Mouse (Mus musculus): ENCODE results near the gene Slc13a2. TPM values are rescaled to one million over a fixed set of nuclear protein-coding genes. Genes with fewer than 3 reads are reported as not detected.
A peak's percentile ranks its signal among the peaks of the same experiment; 100 is the strongest.

Gene Slc13a2
- polyA plus RNA-seq, 1 experiment from 2014 or later = not detected

DNA sequence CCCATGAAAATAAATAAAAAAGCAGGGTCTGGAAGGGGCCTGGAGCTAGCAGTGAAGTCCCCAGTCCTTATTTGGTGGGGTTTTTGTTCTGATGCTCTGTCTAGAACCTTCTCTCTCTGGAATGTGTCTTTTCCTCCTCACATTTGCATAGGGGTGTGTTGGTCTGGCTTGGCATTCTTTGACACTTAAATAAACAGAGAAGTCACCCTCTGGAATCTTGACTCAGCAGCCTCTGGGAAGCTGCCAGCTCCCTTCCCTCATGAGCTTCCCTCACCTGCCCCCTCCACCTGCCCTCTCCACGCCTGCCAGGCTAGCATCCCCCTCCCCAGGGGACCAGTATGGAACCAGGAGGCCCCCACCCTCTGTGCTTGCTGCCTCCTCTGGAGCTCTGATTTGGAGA, 51.6 kb downstream of the Slc13a2 start:
- H3K4me2 ChIP-seq (ENCODE audit: low read depth, low read length) = no peak overlapping the region
- no peak overlapping the region for H3K9ac ChIP-seq (replicated peaks; ENCODE audit: low read length)
- no peaks in the 10 kb centered on the region for H3K36me3 ChIP-seq (replicated peaks; ENCODE audit: control insufficient read depth, insufficient read depth, low read depth, low read length)
- no peaks in the 10 kb centered on the region for H3K27me3 ChIP-seq (ENCODE audit: control insufficient read depth, insufficient read depth, low read length)
- DNase-seq (ENCODE audit: low spot score) (no peak), ATAC-seq (replicated peaks; ENCODE audit: insufficient number of reproducible peaks, low FRiP score, low TSS enrichment, low read depth) (no peak)
- WGBS = 42% methylated on average over 1 of the region's 1 CpGs
- H3K4me1 ChIP-seq (ENCODE audit: control insufficient read depth, insufficient read depth, low read length) = 0 out of 2 replicates have a peak, but pooled peaks cover 3% of the 10 kb centered on the region
- H3K4me3 ChIP-seq (ENCODE audit: low read depth, low read length) = no peak overlapping the region
- no peak overlapping the region for H3K27ac ChIP-seq (replicated peaks; ENCODE audit: low read depth, low read length)
- H3K9me3 ChIP-seq (replicated peaks; ENCODE audit: control insufficient read depth, low read length) = no peaks in the 10 kb centered on the region

DNA sequence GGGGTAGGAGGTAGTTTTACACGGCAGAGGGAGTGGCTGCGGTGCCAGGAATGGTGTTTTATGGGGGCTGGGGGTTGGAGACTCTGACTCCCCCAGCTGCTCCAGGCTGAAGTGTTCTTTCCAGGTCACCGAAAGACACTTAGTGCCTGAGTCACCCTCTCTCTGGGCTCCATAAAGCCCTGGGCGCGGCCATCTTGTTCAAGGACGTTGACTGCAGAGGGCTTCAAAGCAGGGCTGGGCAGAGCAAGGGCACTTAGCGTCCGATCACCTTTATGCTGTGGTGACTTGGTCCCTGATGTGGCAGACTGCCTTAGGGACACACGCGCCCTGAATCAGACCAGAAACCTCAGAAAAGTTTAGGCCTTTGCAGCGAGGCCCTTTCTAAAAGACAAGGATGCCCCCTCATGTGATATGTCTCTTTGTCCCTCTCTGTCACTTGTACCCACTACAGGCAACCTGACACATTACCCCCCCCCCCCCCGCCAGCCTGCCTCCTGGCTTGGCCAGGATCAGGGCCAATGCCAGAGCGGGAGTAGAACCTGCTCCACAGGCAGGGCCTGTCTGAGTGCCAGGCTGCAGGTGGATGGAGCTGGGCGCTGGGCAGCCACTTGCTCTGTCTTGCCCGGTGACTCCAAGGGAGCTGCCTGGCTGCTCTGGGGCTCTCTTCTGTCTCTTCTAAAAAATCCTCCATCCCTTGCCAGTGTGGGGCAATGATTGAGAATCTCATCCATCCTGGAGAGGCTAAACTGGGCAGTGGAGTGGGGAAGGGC, 54.4 kb downstream of the Slc13a2 start:
- WGBS = 91% methylated on average over 14 of the region's 15 CpGs
- ATAC-seq (replicated peaks; ENCODE audit: insufficient number of reproducible peaks, low FRiP score, low TSS enrichment, low read depth) (no peak), DNase-seq (ENCODE audit: low spot score) (no peak)
- Histone ChIP-seq H3K4me2 (ENCODE audit: low read depth, low read length) (no peak overlapping the region), H3K27me3 (ENCODE audit: control insufficient read depth, insufficient read depth, low read length) (no peaks in the 10 kb centered on the region), H3K9ac (replicated peaks; ENCODE audit: low read length) (no peak overlapping the region), H3K4me1 (ENCODE audit: control insufficient read depth, insufficient read depth, low read length) (no peaks in the 10 kb centered on the region), H3K4me3 (ENCODE audit: low read depth, low read length) (no peak overlapping the region), H3K27ac (replicated peaks; ENCODE audit: low read depth, low read length) (no peak overlapping the region), H3K9me3 (replicated peaks; ENCODE audit: control insufficient read depth, low read length) (no peaks in the 10 kb centered on the region), H3K36me3 (replicated peaks; ENCODE audit: control insufficient read depth, insufficient read depth, low read depth, low read length) (no peaks in the 10 kb centered on the region)

DNA sequence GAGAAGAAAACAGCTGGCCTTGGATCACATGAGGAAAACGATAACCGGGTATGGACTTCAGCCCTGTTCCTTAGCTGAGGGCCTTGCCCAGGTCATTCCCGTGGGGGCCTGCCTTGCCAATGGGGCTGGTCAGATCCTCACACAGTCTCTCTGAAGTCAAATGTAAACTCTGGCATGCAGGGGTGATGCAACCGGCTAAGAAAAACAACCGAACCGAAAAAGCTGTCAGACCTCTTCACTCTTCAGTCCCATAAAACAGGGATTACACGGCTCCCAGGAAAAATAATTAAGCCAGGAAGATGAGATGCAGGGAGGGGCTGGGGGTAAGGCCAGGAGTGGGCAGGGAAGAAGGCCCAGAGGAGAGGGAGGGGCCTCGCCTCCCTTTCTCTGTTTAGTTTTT, 57.9 kb downstream of the Slc13a2 start:
- Histone ChIP-seq H3K9me3 (replicated peaks; ENCODE audit: control insufficient read depth, low read length) (no peaks in the 10 kb centered on the region), H3K4me3 (ENCODE audit: low read depth, low read length) (no peak overlapping the region), H3K27ac (replicated peaks; ENCODE audit: low read depth, low read length) (no peak overlapping the region), H3K9ac (replicated peaks; ENCODE audit: low read length) (no peak overlapping the region), H3K4me1 (ENCODE audit: control insufficient read depth, insufficient read depth, low read length) (no peaks in the 10 kb centered on the region), H3K36me3 (replicated peaks; ENCODE audit: control insufficient read depth, insufficient read depth, low read depth, low read length) (no peaks in the 10 kb centered on the region), H3K27me3 (ENCODE audit: control insufficient read depth, insufficient read depth, low read length) (no peaks in the 10 kb centered on the region), H3K4me2 (ENCODE audit: low read depth, low read length) (no peak overlapping the region)
- no peak for ATAC-seq (replicated peaks; ENCODE audit: insufficient number of reproducible peaks, low FRiP score, low TSS enrichment, low read depth)
- no peak for DNase-seq (ENCODE audit: low spot score)
- WGBS = 46% methylated on average over 8 of the region's 8 CpGs

DNA sequence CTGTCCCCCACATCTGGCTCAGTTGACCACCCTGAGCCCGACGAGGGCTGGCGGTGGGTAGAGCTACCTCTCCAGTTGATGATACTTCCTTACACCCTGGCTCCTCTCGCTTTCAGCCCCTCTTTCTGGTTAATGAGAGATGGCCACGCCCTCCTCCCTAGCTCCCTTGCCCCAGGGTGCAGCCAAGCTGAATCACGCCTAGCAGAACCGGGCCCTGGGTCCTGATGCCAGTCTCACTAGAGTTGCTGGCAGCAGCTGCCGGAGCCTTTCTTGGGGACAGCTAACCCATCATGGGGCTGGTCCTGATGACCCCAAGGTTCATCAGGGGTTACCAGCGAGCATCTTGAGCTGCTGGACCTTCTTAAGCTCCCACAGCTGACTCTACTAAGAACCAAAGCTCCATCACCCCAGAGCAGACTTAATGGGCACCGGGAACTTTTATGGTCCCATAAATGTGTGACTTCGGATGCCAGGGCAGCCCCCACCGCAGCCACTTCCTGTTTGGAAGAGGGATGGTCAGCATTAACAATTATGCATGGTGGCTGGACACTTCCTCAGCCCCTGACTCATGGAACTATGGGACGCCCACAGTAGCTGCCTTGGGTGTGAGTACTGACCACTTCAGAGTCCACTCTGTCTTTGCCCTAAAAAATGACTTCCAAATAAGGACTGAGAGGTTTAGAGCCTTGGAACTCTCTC, 58.6 kb downstream of the Slc13a2 start:
- Histone ChIP-seq H3K27me3 (ENCODE audit: control insufficient read depth, insufficient read depth, low read length) (no peaks in the 10 kb centered on the region), H3K9me3 (replicated peaks; ENCODE audit: control insufficient read depth, low read length) (no peaks in the 10 kb centered on the region), H3K9ac (replicated peaks; ENCODE audit: low read length) (no peak overlapping the region), H3K4me3 (ENCODE audit: low read depth, low read length) (no peak overlapping the region), H3K4me1 (ENCODE audit: control insufficient read depth, insufficient read depth, low read length) (no peaks in the 10 kb centered on the region), H3K4me2 (ENCODE audit: low read depth, low read length) (no peak overlapping the region), H3K27ac (replicated peaks; ENCODE audit: low read depth, low read length) (no peak overlapping the region), H3K36me3 (replicated peaks; ENCODE audit: control insufficient read depth, insufficient read depth, low read depth, low read length) (no peaks in the 10 kb centered on the region)
- DNase-seq (ENCODE audit: low spot score) = no peak
- 78% methylated on average over 13 of the region's 13 CpGs for WGBS
- ATAC-seq (replicated peaks; ENCODE audit: insufficient number of reproducible peaks, low FRiP score, low TSS enrichment, low read depth) = no peak

DNA sequence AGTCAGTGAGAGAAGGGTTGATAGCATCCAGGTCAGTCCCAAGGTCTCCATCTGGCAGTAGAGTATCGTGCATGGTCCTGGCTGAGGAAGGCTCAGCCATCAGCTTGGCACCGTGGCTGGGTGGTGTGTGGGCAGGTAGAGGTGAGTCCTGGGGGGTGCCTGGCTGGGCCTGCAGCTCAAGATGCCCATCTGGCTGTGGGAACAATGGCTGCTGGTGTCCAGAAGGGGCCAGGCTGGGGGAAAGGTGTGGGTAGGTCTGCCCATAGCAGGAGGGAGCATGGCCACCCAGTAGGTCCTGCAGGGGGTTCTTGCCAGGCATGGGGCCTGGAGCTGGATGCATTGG, 61.3 kb downstream of the Slc13a2 start:
- Histone ChIP-seq H3K4me1 (ENCODE audit: control insufficient read depth, insufficient read depth, low read length) (no peaks in the 10 kb centered on the region), H3K4me2 (ENCODE audit: low read depth, low read length) (no peak overlapping the region), H3K36me3 (replicated peaks; ENCODE audit: control insufficient read depth, insufficient read depth, low read depth, low read length) (no peaks in the 10 kb centered on the region), H3K27ac (replicated peaks; ENCODE audit: low read depth, low read length) (no peak overlapping the region), H3K9ac (replicated peaks; ENCODE audit: low read length) (no peak overlapping the region), H3K27me3 (ENCODE audit: control insufficient read depth, insufficient read depth, low read length) (no peaks in the 10 kb centered on the region), H3K4me3 (ENCODE audit: low read depth, low read length) (no peak overlapping the region), H3K9me3 (replicated peaks; ENCODE audit: control insufficient read depth, low read length) (no peaks in the 10 kb centered on the region)
- WGBS = 58% methylated on average over 2 of the region's 2 CpGs
- ATAC-seq (replicated peaks; ENCODE audit: insufficient number of reproducible peaks, low FRiP score, low TSS enrichment, low read depth) (peak; percentile 14; the same call in 1 of the 2 replicates), DNase-seq (ENCODE audit: low spot score) (no peak)

DNA sequence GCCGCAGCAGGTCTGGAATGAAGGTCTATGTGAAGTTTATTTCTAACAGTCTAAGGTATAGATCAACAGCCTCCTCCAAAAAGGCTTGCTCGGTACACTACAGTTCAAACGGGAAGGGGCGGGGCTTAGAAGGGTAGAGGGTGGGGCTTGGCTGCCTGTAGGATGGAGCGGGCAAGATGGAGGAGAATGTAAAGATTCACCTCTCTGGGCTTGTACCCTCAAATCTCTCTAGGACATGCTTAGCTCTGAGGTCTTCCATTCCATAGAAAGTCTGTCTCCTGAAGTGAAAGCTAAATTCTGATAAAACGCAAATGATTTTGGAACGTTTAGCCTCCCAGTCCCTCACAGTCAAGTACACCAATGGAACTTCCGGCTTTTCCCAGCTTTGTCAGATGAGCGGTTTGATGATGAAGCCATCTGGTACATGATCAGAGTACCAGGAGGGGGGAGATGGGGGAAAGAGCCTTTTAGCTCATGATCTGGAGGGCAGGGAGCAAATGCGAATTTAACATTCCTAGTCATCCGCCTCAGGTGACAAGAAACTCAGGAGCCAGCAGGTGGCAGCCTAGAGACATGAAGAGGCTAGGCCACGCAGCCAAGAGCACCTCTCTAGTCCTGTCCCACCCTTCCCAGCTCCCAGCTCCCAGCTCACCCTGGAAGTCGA, 61.8 kb downstream of the Slc13a2 start:
- Histone ChIP-seq H3K9me3 (replicated peaks; ENCODE audit: control insufficient read depth, low read length) (no peaks in the 10 kb centered on the region), H3K4me1 (ENCODE audit: control insufficient read depth, insufficient read depth, low read length) (no peaks in the 10 kb centered on the region), H3K27ac (replicated peaks; ENCODE audit: low read depth, low read length) (no peak overlapping the region), H3K4me2 (ENCODE audit: low read depth, low read length) (peak overlapping the region; percentile 29; the same call in 1 of the 2 replicates), H3K4me3 (ENCODE audit: low read depth, low read length) (peak overlapping the region; percentile 9; the same call in 1 of the 2 replicates), H3K27me3 (ENCODE audit: control insufficient read depth, insufficient read depth, low read length) (no peaks in the 10 kb centered on the region), H3K9ac (replicated peaks; ENCODE audit: low read length) (no peak overlapping the region), H3K36me3 (replicated peaks; ENCODE audit: control insufficient read depth, insufficient read depth, low read depth, low read length) (no peaks in the 10 kb centered on the region)
- peak; percentile 89 for DNase-seq (ENCODE audit: low spot score)
- ATAC-seq (replicated peaks; ENCODE audit: insufficient number of reproducible peaks, low FRiP score, low TSS enrichment, low read depth) = peak; percentile 69
- WGBS = 12% methylated on average over 13 of the region's 13 CpGs

DNA sequence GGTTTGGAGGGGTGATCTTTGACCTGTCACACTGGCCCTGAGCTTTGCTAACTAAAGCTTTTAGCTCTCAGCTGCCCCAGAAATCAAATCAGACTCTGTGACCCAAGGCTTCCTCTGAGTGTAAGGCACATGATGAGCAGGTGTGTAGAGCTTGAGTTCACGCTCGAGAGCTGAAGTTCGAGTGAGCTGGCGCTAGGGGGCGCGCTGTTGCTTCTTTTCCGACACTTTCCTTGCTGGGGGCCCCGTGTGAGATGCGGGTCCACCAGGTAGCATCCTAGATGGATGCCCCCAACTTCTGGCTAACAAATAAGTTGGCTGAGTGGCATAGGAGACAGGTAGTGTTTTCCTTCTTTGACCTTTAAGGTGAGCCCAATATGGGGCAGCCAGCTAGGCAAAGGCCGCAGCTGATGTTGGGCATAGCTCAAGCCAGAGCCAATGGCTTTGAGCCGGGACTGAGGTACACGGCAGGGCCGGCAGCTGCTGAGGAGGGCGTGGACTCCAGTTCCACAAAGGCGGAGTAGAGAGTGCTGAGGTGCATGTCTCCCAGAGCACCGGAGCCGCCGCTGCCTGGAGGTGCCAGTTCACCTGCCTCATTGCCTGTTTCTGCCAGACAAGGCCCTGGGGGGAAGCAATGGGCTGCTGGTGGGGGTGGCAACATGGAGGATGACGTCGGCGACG, 63.5 kb downstream of the Slc13a2 start:
- no peak overlapping the region for H3K9ac ChIP-seq (replicated peaks; ENCODE audit: low read length)
- no peaks in the 10 kb centered on the region for H3K27me3 ChIP-seq (ENCODE audit: control insufficient read depth, insufficient read depth, low read length)
- H3K4me1 ChIP-seq (ENCODE audit: control insufficient read depth, insufficient read depth, low read length) = no peaks in the 10 kb centered on the region
- no peaks in the 10 kb centered on the region for H3K36me3 ChIP-seq (replicated peaks; ENCODE audit: control insufficient read depth, insufficient read depth, low read depth, low read length)
- no peak overlapping the region for H3K4me3 ChIP-seq (ENCODE audit: low read depth, low read length)
- H3K4me2 ChIP-seq (ENCODE audit: low read depth, low read length) = no peak overlapping the region
- ATAC-seq (replicated peaks; ENCODE audit: insufficient number of reproducible peaks, low FRiP score, low TSS enrichment, low read depth) = no peak
- DNase-seq (ENCODE audit: low spot score) = peak; percentile 54
- no peaks in the 10 kb centered on the region for H3K9me3 ChIP-seq (replicated peaks; ENCODE audit: control insufficient read depth, low read length)
- 11% methylated on average over 22 of the region's 22 CpGs for WGBS
- no peak overlapping the region for H3K27ac ChIP-seq (replicated peaks; ENCODE audit: low read depth, low read length)

All from embryonic facial prominence, embryonic 11.5 days (tissue).